Mouse (Mus musculus) left cerebral cortex, adult 11 months (tissue): ENCODE measurements at regions not wholly inside any gene's neighbourhood (a gene's known extent, or its start where the extent isn't known, plus 50 kb on each side); places are given as distances from the start of the nearest gene placed in this dataset.
"Not testable (repeated sequence)": the region's sequence is repeated elsewhere in the genome, so short reads cannot be mapped to it uniquely, and the experiment has no call there.

ENCODE experiments used
- DNase-seq: peaks from one replicate; pipeline ENCODE4 v3.0.0; 2022; ENCODE audit warnings: low spot score

- DNase-seq = not testable (repeated sequence)
Measured at GRCm38 (mm10) chrX:103129347-103129746, 57.1 kb downstream of the Nap1l2 start.

GRCm38 (mm10) chrX:103109181-103109580 is 77.3 kb downstream of the Nap1l2 start:
- DNase-seq = peak; percentile 5

GRCm38 (mm10) chrX:103067730-103068621 is 118.5 kb downstream of the Nap1l2 start:
- DNase-seq = not testable (repeated sequence)

GRCm38 (mm10) chrX:103067107-103067506 is 119.3 kb downstream of the Nap1l2 start:
- DNase-seq = not testable (repeated sequence)

GRCm38 (mm10) chrX:103026256-103027028 is 98.3 kb downstream of the 1700018G05Rik start:
- DNase-seq = no peak

GRCm38 (mm10) chrX:103025495-103025894 is 97.3 kb downstream of the 1700018G05Rik start:
- not testable (repeated sequence) for DNase-seq

- DNase-seq = not testable (repeated sequence)
Measured at GRCm38 (mm10) chrX:103013425-103014057, 85.4 kb downstream of the 1700018G05Rik start.

GRCm38 (mm10) chrX:103012298-103013243 is 84.4 kb downstream of the 1700018G05Rik start:
- not testable (repeated sequence) for DNase-seq

- not testable (repeated sequence) for DNase-seq
Measured at GRCm38 (mm10) chrX:102993956-102994355, 65.8 kb downstream of the 1700018G05Rik start.
